Mouse (Mus musculus) erythroblast, embryonic 14.5 days (primary cell): ENCODE data around the gene Irgm1. TPM values are rescaled to one million over a fixed set of nuclear protein-coding genes. Genes with fewer than 3 reads are reported as not detected.
"Not testable (repeated sequence)": the region's sequence is repeated elsewhere in the genome, so short reads cannot be mapped to it uniquely, and the experiment has no call there.

ENCODE experiments used
- H3K27me3 ChIP-seq: 2 replicates; pipeline ENCODE4 v1.6.1; 2012; ENCODE audit warnings: inconsistent platforms; ENCODE audit not compliant: control insufficient read depth
- H3K36me3 ChIP-seq: 2 replicates; pipeline ENCODE4 v1.6.1; 2012; ENCODE audit warnings: mild to moderate bottlenecking, inconsistent platforms; ENCODE audit not compliant: control insufficient read depth
- H3K4me1 ChIP-seq: 2 replicates; pipeline ENCODE4 v1.6.1; 2012; ENCODE audit warnings: inconsistent platforms; ENCODE audit not compliant: control insufficient read depth
- H3K4me3 ChIP-seq: replicated peaks from 2 replicates; pipeline ENCODE3; 2012; ENCODE audit warnings: moderate library complexity, mild to moderate bottlenecking, inconsistent platforms
- H3K9me3 ChIP-seq: 2 replicates; pipeline ENCODE4 v1.6.1; 2012; ENCODE audit warnings: low read length, inconsistent platforms, mixed read lengths; ENCODE audit not compliant: control insufficient read depth
- GATA1 ChIP-seq: IDR thresholded peaks from 2 replicates; pipeline ENCODE4 v1.6.1; 2012; ENCODE audit warnings: low read length, inconsistent platforms, mixed read lengths
- TAL1 ChIP-seq: IDR thresholded peaks from 3 replicates; pipeline ENCODE4 v1.6.1; 2012; ENCODE audit warnings: low read length, inconsistent platforms, mixed read lengths
- polyA plus RNA-seq: library from polyadenylated mRNA; stranded (reverse); fragments of >175 nt; gene quantifications from 2 replicates; pipeline ENCODE4 v1.2.3, GENCODE M21; 2012

Gene Irgm1
- polyA plus RNA-seq, 1 experiment, result not detected

- no peaks in the 10 kb centered on the region for H3K9me3 ChIP-seq
- peaks cover 12% of the 10 kb centered on the region for H3K4me1 ChIP-seq
- peaks cover 25% of the 10 kb centered on the region for H3K36me3 ChIP-seq
- no peak overlapping the region for H3K4me3 ChIP-seq
- no peak for TF ChIP-seq GATA1
- TF ChIP-seq TAL1, result no peak
- H3K27me3 ChIP-seq, result peaks cover 17% of the 10 kb centered on the region
Observed at GRCm38 (mm10) chr11:48862784-48863319, 8.6 kb downstream of the Irgm1 start.

DNA sequence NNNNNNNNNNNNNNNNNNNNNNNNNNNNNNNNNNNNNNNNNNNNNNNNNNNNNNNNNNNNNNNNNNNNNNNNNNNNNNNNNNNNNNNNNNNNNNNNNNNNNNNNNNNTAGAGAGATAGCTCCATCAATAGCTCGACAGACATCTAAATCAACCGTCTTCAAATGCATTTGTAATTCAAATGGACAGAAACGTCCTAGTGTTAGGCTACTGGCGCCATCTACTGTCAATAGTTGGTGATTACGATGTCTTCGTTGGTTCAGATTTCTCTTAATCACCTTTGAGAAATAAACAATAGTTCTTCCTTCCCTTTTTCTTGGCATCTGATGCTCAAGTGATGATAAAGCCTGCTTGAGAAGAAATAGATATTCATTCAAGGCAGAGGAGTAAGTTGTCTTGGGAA, 12.5 kb downstream of the Irgm1 start:
- TF ChIP-seq GATA1 (no peak), TAL1 (no peak)
- Histone ChIP-seq H3K4me3 (no peak overlapping the region), H3K4me1 (peaks cover 45% of the 10 kb centered on the region), H3K27me3 (peaks cover 32% of the 10 kb centered on the region), H3K36me3 (no peaks in the 10 kb centered on the region), H3K9me3 (no peaks in the 10 kb centered on the region)

DNA sequence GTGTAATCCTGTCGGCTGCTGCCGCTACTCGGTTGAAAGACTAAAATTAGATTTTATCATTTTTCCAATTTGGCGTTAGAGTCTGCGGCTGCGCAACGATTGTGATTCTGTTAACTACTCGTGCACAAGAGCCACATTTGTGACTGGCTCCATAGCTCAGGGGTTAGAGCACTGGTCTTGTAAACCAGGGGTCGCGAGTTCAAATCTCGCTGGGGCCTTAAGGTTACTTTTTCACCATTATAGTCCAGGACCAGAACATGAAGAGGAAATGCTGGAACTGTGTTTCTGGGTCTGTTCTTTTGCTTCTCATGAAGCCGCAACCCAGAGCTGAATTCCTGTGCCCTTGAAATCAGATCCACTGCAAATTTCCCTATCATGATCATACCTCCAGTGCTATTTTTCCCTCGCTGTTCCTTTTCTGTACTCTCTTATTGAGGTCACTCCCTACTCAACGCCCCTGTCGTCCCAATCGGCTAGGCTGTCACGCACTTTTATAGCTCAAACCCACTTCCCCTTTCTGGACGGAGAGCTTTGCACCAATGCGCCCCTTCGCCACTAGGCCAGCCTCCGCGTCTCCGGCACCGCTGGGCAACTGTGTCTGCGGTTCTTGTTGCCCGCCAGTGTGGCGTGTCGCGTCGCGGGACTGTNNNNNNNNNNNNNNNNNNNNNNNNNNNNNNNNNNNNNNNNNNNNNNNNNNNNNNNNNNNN, 17.9 kb downstream of the Irgm1 start:
- peaks cover 42% of the 10 kb centered on the region for H3K27me3 ChIP-seq
- H3K36me3 ChIP-seq, result no peaks in the 10 kb centered on the region
- TF ChIP-seq GATA1 (no peak), TAL1 (no peak)
- H3K9me3 ChIP-seq, result peaks cover 6% of the 10 kb centered on the region
- peaks cover 60% of the 10 kb centered on the region for H3K4me1 ChIP-seq
- peak overlapping the region; percentile 76 for H3K4me3 ChIP-seq

DNA sequence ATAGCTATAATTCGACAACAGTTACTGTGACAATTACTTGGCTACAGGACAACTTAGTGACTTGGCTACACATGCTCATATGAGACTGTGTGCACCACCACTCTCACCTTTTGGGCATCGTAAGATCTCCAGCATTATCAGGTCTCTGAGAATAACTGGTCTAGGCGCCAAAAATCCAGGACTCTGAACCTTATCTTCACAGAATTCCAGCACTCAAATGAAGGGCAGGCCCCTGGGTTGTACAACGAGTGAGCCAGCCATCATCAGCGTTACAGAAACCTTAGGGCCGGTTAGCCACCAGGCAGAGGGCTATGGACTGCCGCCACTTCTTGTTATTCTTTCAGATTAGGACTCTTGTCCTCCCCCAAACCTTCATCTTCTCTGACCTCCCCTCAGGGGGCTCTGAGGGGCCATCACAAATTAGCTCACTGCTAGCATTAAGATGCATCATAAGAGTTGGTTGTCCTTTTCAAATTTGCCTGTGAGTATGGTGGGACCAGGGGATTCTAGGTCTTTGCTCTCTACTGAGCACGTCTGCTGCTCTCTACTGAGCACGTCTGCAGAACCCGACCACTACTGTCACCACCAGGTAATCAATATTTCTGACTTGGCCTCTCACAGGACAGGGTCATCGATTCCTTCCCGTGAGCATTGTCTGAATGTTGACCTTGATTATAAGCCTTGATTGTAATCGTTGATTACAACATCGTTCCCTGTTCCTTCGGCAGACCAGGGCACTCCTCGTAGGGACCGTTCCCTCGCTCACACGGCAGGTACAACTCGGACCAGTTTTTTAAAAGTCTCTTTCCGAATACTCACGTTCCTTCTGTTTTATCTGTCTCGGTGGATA, 18.6 kb downstream of the Irgm1 start:
- H3K9me3 ChIP-seq, result peaks cover 6% of the 10 kb centered on the region
- peaks cover 52% of the 10 kb centered on the region for H3K4me1 ChIP-seq
- peaks cover 39% of the 10 kb centered on the region for H3K27me3 ChIP-seq
- TF ChIP-seq GATA1 (no peak), TAL1 (no peak)
- H3K4me3 ChIP-seq, result peak overlapping the region; percentile 76
- no peaks in the 10 kb centered on the region for H3K36me3 ChIP-seq

- H3K27me3 ChIP-seq, result peaks cover 37% of the 10 kb centered on the region
- H3K36me3 ChIP-seq, result no peaks in the 10 kb centered on the region
- peaks cover 6% of the 10 kb centered on the region for H3K9me3 ChIP-seq
- TF ChIP-seq TAL1 (no peak), GATA1 (no peak)
- peak overlapping the region; percentile 76 for H3K4me3 ChIP-seq
- H3K4me1 ChIP-seq, result peaks cover 47% of the 10 kb centered on the region
Observed at GRCm38 (mm10) chr11:48852190-48852589, 19.3 kb downstream of the Irgm1 start.

DNA sequence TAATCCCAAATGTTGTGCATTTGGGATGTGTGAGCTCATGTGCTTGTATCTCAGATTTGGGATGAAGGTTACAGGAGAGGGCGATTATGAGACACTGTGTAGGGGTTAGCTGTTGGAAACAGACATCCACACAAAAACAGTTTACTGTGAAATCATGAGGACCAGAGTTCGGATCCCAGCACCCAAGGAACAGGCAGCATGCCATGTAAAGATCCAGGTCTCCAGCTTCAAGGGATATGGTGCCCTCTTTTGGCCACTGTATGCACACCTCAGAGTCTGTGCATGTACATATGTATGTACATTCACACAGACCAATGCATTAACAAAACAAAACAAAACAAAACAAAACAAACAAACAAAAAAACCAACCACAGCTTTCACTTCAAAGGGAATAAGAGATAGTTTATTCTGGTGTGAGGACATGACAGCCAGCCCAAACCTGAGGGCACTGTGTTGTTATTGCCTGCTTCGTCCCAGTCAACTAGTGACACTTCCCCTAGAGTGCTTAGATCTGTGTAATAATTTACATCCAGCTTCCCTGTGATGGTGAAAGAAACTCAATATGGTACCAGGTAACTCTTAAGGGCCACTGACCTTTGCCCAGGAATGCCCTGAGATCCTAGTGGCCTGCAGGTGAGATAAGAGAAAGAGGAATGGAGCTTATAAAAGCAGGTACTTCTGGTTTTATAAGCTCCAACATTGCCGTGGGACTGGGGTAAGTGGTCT, 20.1 kb downstream of the Irgm1 start:
- Histone ChIP-seq H3K4me3 (no peak overlapping the region), H3K4me1 (peaks cover 40% of the 10 kb centered on the region), H3K36me3 (no peaks in the 10 kb centered on the region), H3K27me3 (peaks cover 37% of the 10 kb centered on the region), H3K9me3 (peaks cover 6% of the 10 kb centered on the region)
- TF ChIP-seq TAL1 (no peak), GATA1 (no peak)

DNA sequence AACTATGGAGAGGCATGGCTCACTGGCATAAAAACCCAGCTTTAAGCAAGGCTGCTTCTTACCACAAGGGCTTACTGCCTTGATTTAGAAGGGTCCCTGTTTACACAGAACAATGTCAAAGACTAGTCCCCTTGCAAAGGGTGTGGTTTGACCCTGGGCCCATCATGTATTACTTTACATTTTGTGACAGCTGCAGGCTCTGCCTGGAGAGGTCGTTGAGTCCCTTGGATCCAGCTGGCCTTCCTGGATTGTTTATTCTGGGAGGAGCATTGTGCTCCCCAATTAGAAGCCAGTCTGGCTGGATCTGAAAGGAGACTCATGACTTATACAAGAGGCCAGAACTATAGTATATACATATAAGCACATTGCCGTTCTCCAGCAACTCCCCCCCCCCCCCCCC, 21.2 kb downstream of the Irgm1 start:
- Histone ChIP-seq H3K4me3 (no peak overlapping the region), H3K36me3 (no peaks in the 10 kb centered on the region), H3K27me3 (peaks cover 36% of the 10 kb centered on the region), H3K9me3 (peaks cover 6% of the 10 kb centered on the region), H3K4me1 (peaks cover 30% of the 10 kb centered on the region)
- no peak for TF ChIP-seq GATA1
- TF ChIP-seq TAL1, result no peak

GRCm38 (mm10) chr11:48846881-48847280, 24.6 kb downstream of the Irgm1 start:
- no peak overlapping the region for H3K4me3 ChIP-seq
- H3K4me1 ChIP-seq, result no peaks in the 10 kb centered on the region; the same call in 1 of the 2 replicates
- H3K9me3 ChIP-seq, result peaks cover 6% of the 10 kb centered on the region
- TF ChIP-seq TAL1 (no peak), GATA1 (no peak)
- H3K36me3 ChIP-seq, result no peaks in the 10 kb centered on the region
- peaks cover 19% of the 10 kb centered on the region for H3K27me3 ChIP-seq

GRCm38 (mm10) chr11:48846362-48846761, 25.1 kb downstream of the Irgm1 start:
- H3K4me1 ChIP-seq, H3K9me3 ChIP-seq, H3K36me3 ChIP-seq, H3K4me3 ChIP-seq: not testable (repeated sequence)
- peaks cover 19% of the 10 kb centered on the region for H3K27me3 ChIP-seq
